Mouse (Mus musculus) heart, postnatal 0 days (tissue): ENCODE measurements around the gene Tmem132d. TPM values are rescaled to one million over a fixed set of nuclear protein-coding genes. Genes with fewer than 3 reads are reported as not detected.

ENCODE experiments used
- ATAC-seq: fragments of 200-750 bp; cut with Nextera tagmentation; 2 replicates; pipeline ENCODE4 v1.8.0; 2017; ENCODE audit warnings: low read depth, moderate number of reproducible peaks, moderate library complexity; ENCODE audit not compliant: insufficient read depth
- DNase-seq: peaks from one replicate; pipeline ENCODE4 v3.0.0-alpha.2; 2016; ENCODE audit warnings: low spot score
- H3K27ac ChIP-seq: fragments of 300-500 bp; sonication (generic); 2 replicates; pipeline ENCODE4 v1.5.1; 2014; ENCODE audit warnings: low read depth, mild to moderate bottlenecking
- H3K27me3 ChIP-seq: fragments of 300-500 bp; sonication (generic); 2 replicates; pipeline ENCODE4 v1.6.1; 2014; ENCODE audit warnings: low read length, mixed read lengths; ENCODE audit not compliant: control insufficient read depth, insufficient read depth
- H3K36me3 ChIP-seq: fragments of 300-500 bp; sonication (generic); replicated peaks from 2 replicates; pipeline ENCODE4 v1.6.1; 2014; ENCODE audit warnings: low read length, mixed read lengths; ENCODE audit not compliant: control insufficient read depth, insufficient read depth
- H3K4me1 ChIP-seq: fragments of 300-500 bp; sonication (generic); 2 replicates; pipeline ENCODE4 v1.6.1; 2014; ENCODE audit warnings: antibody characterized with exemption; ENCODE audit not compliant: control insufficient read depth, insufficient read depth
- H3K4me2 ChIP-seq: fragments of 300-500 bp; sonication (generic); 2 replicates; pipeline ENCODE4 v1.6.1; 2014; ENCODE audit warnings: low read depth, mild to moderate bottlenecking, low read length, moderate library complexity
- H3K4me3 ChIP-seq: fragments of 300-500 bp; sonication (generic); 2 replicates; pipeline ENCODE4 v1.5.1; 2014; ENCODE audit warnings: low read depth, low read length
- H3K9ac ChIP-seq: fragments of 300-500 bp; sonication (generic); replicated peaks from 2 replicates; pipeline ENCODE4 v1.6.1; 2014; ENCODE audit warnings: low read depth, low read length, mixed read lengths
- H3K9me3 ChIP-seq: fragments of 300-500 bp; sonication (generic); replicated peaks from 2 replicates; pipeline ENCODE4 v1.6.1; 2016; ENCODE audit warnings: low read length; ENCODE audit not compliant: control insufficient read depth
- CTCF ChIP-seq: IDR thresholded peaks from 2 replicates; pipeline ENCODE4 v1.5.1; 2016; ENCODE audit warnings: antibody characterized with exemption, control low read depth, low read depth
- EP300 ChIP-seq: IDR thresholded peaks from 2 replicates; pipeline ENCODE4 v1.6.1; 2016; ENCODE audit warnings: antibody characterized with exemption, low read depth
- WGBS: fragments of 180-500 bp; shearing (Covaris S2); extraction: QIAGEN DNeasy Blood & Tissue Kit; methylation state at CpG from one replicate; pipeline ENCODE4 v1.1.7; 2014; 5-methylcytosine and 5-hydroxymethylcytosine counted together
- polyA plus RNA-seq: library from polyadenylated mRNA; unstranded; fragments of >200 nt; fragmentation: Nextera tagmentation; extraction: Ambion mirVana; gene quantifications from 2 replicates; pipeline ENCODE4 v1.2.1, GENCODE M21; 2015
- total RNA-seq: library from RNA; depleted of rRNA; stranded (reverse); fragments of >200 nt; gene quantifications from 2 replicates; pipeline ENCODE4 v1.2.3, GENCODE M21; 2014; ENCODE audit warnings: low replicate concordance

Tmem132d gene
- total and polyA plus RNA-seq, 2 experiments from 2014 or later: 0.04 TPM; not detected in 1

DNA sequence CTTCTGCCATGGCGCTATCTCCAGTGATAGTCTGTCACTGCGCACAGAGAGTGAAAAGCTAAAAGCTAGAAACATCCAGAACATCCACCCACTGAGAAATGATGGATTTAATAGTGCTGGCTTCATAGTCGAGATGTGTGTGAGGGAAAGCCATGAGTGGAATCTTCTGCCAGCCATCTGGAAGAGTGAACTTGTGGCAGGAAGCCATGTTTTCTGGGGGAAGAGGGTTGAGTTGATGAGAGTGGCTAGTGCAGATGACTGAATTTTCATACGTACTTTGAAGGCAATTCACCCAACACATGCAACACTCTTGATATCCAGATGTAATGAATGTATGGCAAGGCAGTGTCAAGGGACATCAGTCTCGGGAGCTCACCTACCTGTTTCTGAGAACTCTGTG, 342.3 kb downstream of the Tmem132d start:
- 0 out of 2 replicates have a peak, but pooled peaks cover 13% of the 10 kb centered on the region for H3K9me3 ChIP-seq
- no peak overlapping the region for H3K4me2 ChIP-seq
- DNase-seq (no peak), ATAC-seq (no peak)
- H3K4me3 ChIP-seq: no peak overlapping the region
- no peaks in the 10 kb centered on the region for H3K36me3 ChIP-seq
- no peaks in the 10 kb centered on the region for H3K27me3 ChIP-seq
- no peak overlapping the region for H3K9ac ChIP-seq
- H3K4me1 ChIP-seq: no peaks in the 10 kb centered on the region
- no peak overlapping the region for H3K27ac ChIP-seq
- TF ChIP-seq CTCF (no peak), EP300 (no peak)
- 69% methylated on average over 5 of the region's 5 CpGs for WGBS

DNA sequence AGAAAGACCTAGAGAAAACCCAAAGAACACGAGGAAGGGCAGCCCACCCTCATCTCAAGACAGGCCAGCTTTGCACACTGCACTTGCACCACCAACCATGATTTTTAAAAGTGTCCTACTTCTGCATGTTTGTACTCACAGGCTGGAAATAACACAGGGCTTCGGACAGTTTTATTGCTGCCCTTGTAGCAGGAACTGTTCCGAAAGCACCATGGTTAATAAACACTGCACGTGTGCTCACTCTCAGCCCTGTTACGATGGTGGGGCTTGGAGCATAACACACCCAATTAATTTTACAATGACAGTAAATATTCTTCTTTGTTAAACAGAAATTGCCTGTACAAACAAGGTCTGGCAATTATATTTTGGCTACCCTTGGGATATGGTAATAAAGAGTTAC, 357.4 kb downstream of the Tmem132d start:
- Histone ChIP-seq H3K4me2 (no peak overlapping the region), H3K36me3 (no peaks in the 10 kb centered on the region), H3K27ac (no peak overlapping the region), H3K4me1 (no peaks in the 10 kb centered on the region), H3K4me3 (no peak overlapping the region), H3K9me3 (no peaks in the 10 kb centered on the region), H3K27me3 (no peaks in the 10 kb centered on the region), H3K9ac (no peak overlapping the region)
- DNase-seq (no peak), ATAC-seq (no peak)
- TF ChIP-seq EP300 (no peak), CTCF (no peak)
- 61% methylated on average over 5 of the region's 5 CpGs for WGBS

DNA sequence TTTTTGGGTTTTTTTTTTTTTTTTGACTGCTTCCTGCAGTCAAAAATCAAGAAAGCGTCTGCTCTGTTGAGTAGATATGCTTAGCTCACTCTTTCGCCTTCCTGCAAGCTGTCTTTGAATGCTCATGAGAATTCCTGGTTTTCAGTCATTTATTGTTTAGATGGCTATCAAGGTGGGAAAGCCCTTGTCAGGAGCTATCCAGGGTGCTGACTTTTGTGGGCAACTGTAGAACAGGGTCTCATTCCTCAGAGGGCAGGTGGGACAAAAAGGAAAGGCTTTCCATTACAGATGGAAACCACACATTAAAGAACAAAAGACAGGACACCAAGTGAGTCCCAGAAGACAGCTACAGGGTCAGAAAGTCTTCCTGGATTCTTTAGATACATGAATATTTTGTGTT, 360.3 kb downstream of the Tmem132d start:
- Histone ChIP-seq H3K27ac (no peak overlapping the region), H3K27me3 (no peaks in the 10 kb centered on the region), H3K9ac (no peak overlapping the region), H3K4me1 (no peaks in the 10 kb centered on the region), H3K4me2 (no peak overlapping the region), H3K4me3 (no peak overlapping the region), H3K36me3 (no peaks in the 10 kb centered on the region), H3K9me3 (0 out of 2 replicates have a peak, but pooled peaks cover 4% of the 10 kb centered on the region)
- ATAC-seq (no peak), DNase-seq (no peak)
- TF ChIP-seq EP300 (no peak), CTCF (no peak)
- WGBS: 70% methylated on average over 2 of the region's 2 CpGs

DNA sequence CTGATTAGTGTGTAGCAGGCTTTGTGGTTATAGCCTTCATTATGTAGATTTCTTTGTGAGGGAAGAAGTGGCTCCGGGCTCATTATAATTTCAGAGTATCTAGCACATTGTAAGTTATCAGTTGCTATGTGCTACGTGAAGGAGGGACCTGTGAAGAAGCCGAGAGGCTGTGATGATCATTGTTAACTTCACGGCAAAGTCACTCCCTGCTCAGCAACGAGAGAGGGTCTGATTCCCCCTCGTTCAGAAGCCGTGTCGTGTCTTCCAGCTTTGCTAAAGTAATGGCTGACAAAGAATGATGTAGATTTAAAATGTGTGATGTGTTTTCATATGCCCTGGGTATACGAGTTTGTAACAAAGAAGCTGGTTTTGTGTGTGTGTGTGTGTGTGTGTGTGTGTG, 391.1 kb downstream of the Tmem132d start:
- no peak for DNase-seq
- no peak overlapping the region for H3K27ac ChIP-seq
- WGBS: 69% methylated on average over 9 of the region's 9 CpGs

DNA sequence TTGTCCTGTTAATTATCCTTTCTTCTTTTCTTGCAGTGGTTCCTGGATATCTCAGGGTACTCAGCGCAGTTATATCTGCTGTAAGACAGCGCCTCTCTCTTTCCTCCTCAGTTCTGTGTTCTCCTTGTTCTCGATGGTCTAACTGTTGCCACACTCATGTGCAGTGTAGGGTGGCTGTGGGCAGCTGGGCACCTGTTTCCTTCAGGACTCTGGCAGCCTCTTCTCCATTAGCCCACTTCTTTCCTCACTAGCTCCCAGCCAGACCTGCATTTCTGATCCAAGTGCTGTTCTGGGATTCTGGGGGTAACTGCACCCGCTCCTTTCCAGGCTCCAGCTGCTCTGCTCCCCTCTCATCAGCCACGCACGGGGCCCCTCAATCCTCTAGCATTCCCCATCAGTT, 392.8 kb downstream of the Tmem132d start:
- Histone ChIP-seq H3K4me2 (no peak overlapping the region), H3K4me1 (no peaks in the 10 kb centered on the region), H3K27me3 (no peaks in the 10 kb centered on the region), H3K27ac (no peak overlapping the region), H3K9ac (no peak overlapping the region), H3K36me3 (no peaks in the 10 kb centered on the region), H3K9me3 (0 out of 2 replicates have a peak, but pooled peaks cover 9% of the 10 kb centered on the region), H3K4me3 (no peak overlapping the region)
- ATAC-seq (no peak), DNase-seq (no peak)
- TF ChIP-seq CTCF (no peak), EP300 (no peak)
- WGBS: 67% methylated on average over 6 of the region's 6 CpGs

More for the DNA sequence above, 391.1 kb downstream of the Tmem132d start:
- H3K36me3 ChIP-seq: no peaks in the 10 kb centered on the region
- 0 out of 2 replicates have a peak, but pooled peaks cover 17% of the 10 kb centered on the region for H3K9me3 ChIP-seq
- H3K27me3 ChIP-seq: no peaks in the 10 kb centered on the region
- H3K4me1 ChIP-seq: no peaks in the 10 kb centered on the region
- no peak overlapping the region for H3K4me3 ChIP-seq
- TF ChIP-seq CTCF: no peak
- TF ChIP-seq EP300: no peak
- no peak overlapping the region for H3K4me2 ChIP-seq
- no peak for ATAC-seq
- no peak overlapping the region for H3K9ac ChIP-seq

DNA sequence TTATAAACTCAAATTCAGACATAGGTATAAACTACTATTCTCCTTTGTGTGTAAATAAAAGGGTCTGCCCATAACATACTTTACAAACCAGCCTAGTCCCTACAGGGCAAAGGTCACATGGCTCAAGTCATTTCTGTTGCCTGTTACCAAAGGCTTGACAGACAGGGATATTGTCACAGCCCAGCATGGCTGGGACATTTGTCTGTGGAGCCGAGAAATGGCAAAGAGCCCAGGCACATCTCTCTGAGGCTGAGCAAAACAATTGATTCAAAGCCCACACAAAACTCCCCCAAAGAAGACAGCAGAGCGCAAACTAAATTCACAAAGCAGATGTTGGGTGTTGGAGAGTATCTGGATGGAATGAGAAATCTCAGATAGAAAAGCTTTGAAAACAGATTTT, 405.8 kb downstream of the Tmem132d start:
- 64% methylated on average over 2 of the region's 2 CpGs for WGBS
- H3K27me3 ChIP-seq: no peaks in the 10 kb centered on the region
- H3K36me3 ChIP-seq: no peaks in the 10 kb centered on the region
- H3K4me1 ChIP-seq: no peaks in the 10 kb centered on the region
- DNase-seq (no peak), ATAC-seq (no peak)
- no peak overlapping the region for H3K27ac ChIP-seq
- H3K9ac ChIP-seq: no peak overlapping the region
- no peak overlapping the region for H3K4me3 ChIP-seq
- no peak for TF ChIP-seq EP300
- no peak for TF ChIP-seq CTCF
- H3K4me2 ChIP-seq: no peak overlapping the region
- H3K9me3 ChIP-seq: peaks cover 3% of the 10 kb centered on the region; the same call in 1 of the 2 replicates
